Mouse (Mus musculus) kidney, embryonic 14.5 days (tissue): Measurements from ENCODE around the gene Col6a4. TPM values are rescaled to one million over a fixed set of nuclear protein-coding genes. Genes with fewer than 3 reads are reported as not detected.
A peak's percentile ranks its signal among the peaks of the same experiment; 100 is the strongest.

ENCODE experiments used
- ATAC-seq: fragments of 200-750 bp; cut with Nextera tagmentation; 2 replicates; pipeline ENCODE4 v1.8.0; 2017; ENCODE audit warnings: moderate number of reproducible peaks, mild to moderate bottlenecking, moderate TSS enrichment, moderate library complexity; ENCODE audit not compliant: low FRiP score, low TSS enrichment
- H3K27ac ChIP-seq: fragments of 300-500 bp; sonication (generic); 2 replicates; pipeline ENCODE4 v1.5.1; 2014; ENCODE audit warnings: low read depth, mild to moderate bottlenecking, low read length, moderate library complexity, mixed read lengths
- H3K27me3 ChIP-seq: fragments of 300-500 bp; sonication (generic); 2 replicates; pipeline ENCODE4 v1.6.1; 2014; ENCODE audit warnings: mild to moderate bottlenecking, low read length; ENCODE audit not compliant: control insufficient read depth, insufficient read depth
- H3K36me3 ChIP-seq: fragments of 300-500 bp; sonication (generic); 2 replicates; pipeline ENCODE4 v1.6.1; 2014; ENCODE audit warnings: low read length, mixed read lengths; ENCODE audit not compliant: control insufficient read depth, insufficient read depth
- H3K4me1 ChIP-seq: fragments of 300-500 bp; sonication (generic); 2 replicates; pipeline ENCODE4 v1.6.1; 2014; ENCODE audit warnings: low read length, mixed read lengths; ENCODE audit not compliant: control insufficient read depth, insufficient read depth
- H3K4me2 ChIP-seq: fragments of 300-500 bp; sonication (generic); replicated peaks from 2 replicates; pipeline ENCODE4 v1.6.1; 2014; ENCODE audit warnings: low read depth, mild to moderate bottlenecking, low read length
- H3K4me3 ChIP-seq: fragments of 300-500 bp; sonication (generic); 2 replicates; pipeline ENCODE4 v1.5.1; 2014; ENCODE audit warnings: mild to moderate bottlenecking, low read length
- H3K9ac ChIP-seq: fragments of 300-500 bp; sonication (generic); 2 replicates; pipeline ENCODE4 v1.6.1; 2014; ENCODE audit warnings: low read depth, mild to moderate bottlenecking, low read length, moderate library complexity
- H3K9me3 ChIP-seq: fragments of 300-500 bp; sonication (generic); 2 replicates; pipeline ENCODE4 v1.6.1; 2016; ENCODE audit warnings: low read length; ENCODE audit not compliant: control insufficient read depth
- WGBS: fragments of 180-500 bp; shearing (Covaris S2); extraction: QIAGEN DNeasy Blood & Tissue Kit; methylation state at CpG from one replicate; pipeline ENCODE4 v1.1.7; 2014; 5-methylcytosine and 5-hydroxymethylcytosine counted together
- polyA plus RNA-seq: library from polyadenylated mRNA; unstranded; fragments of >200 nt; fragmentation: Nextera tagmentation; extraction: Ambion mirVana; gene quantifications from 2 replicates; pipeline ENCODE4 v1.2.1, GENCODE M21; 2014

Col6a4 gene
- polyA plus RNA-seq, 1 experiment from 2014 or later, result 0.76 TPM

- no peak overlapping the region for H3K9ac ChIP-seq
- no peaks in the 10 kb centered on the region for H3K27me3 ChIP-seq
- WGBS, result 29% methylated on average over 10 of the region's 10 CpGs
- H3K4me1 ChIP-seq, result no peaks in the 10 kb centered on the region
- no peak overlapping the region for H3K27ac ChIP-seq
- H3K36me3 ChIP-seq, result no peaks in the 10 kb centered on the region
- H3K9me3 ChIP-seq, result no peaks in the 10 kb centered on the region
- H3K4me3 ChIP-seq, result no peak overlapping the region
- no peak overlapping the region; the same call in 1 of the 2 replicates for H3K4me2 ChIP-seq
- ATAC-seq, result 0 out of 2 replicates have a peak, but pooled peaks have one; percentile 39
Observed at GRCm38 (mm10) chr9:105984931-105985519, 111.6 kb downstream of the Col6a4 start.

- Histone ChIP-seq H3K27ac (no peak overlapping the region), H3K27me3 (0 out of 2 replicates have a peak, but pooled peaks cover 5% of the 10 kb centered on the region), H3K4me3 (no peak overlapping the region), H3K9me3 (no peaks in the 10 kb centered on the region), H3K4me2 (no peak overlapping the region), H3K4me1 (no peaks in the 10 kb centered on the region), H3K36me3 (no peaks in the 10 kb centered on the region), H3K9ac (no peak overlapping the region)
- no peak for ATAC-seq
- 82% methylated on average over 8 of the region's 8 CpGs for WGBS
Observed at GRCm38 (mm10) chr9:105978479-105978878, 118.1 kb downstream of the Col6a4 start.

DNA sequence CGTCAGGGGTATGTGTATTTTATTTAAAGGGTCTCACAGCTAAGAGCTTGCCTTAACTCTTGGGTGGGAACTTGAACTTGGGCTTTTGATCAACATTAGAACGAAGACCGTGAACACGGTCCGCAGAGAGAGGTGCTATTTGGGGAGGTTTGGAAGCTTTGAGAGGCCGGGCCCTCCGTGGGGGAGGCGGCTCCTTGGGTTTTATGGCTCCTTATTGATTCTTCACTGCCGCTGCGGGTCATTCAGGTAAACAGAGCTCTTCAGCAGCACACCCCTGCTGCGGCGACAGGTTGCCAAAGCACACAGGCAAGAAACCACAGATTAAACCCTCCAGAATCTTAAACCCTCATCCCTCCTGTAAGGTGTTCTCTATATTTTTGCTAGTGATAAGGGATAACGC lies 119.7 kb downstream of the Col6a4 start:
- H3K27ac ChIP-seq, result no peak overlapping the region
- H3K4me3 ChIP-seq, result no peak overlapping the region
- ATAC-seq, result no peak
- H3K36me3 ChIP-seq, result no peaks in the 10 kb centered on the region
- no peaks in the 10 kb centered on the region for H3K9me3 ChIP-seq
- H3K4me1 ChIP-seq, result no peaks in the 10 kb centered on the region
- 0 out of 2 replicates have a peak, but pooled peaks cover 5% of the 10 kb centered on the region for H3K27me3 ChIP-seq
- H3K4me2 ChIP-seq, result no peak overlapping the region
- no peak overlapping the region for H3K9ac ChIP-seq
- WGBS, result 8% methylated on average over 13 of the region's 13 CpGs

GRCm38 (mm10) chr9:105976314-105976713 lies 120.3 kb downstream of the Col6a4 start:
- H3K27ac ChIP-seq, result no peak overlapping the region
- no peak overlapping the region for H3K9ac ChIP-seq
- no peaks in the 10 kb centered on the region for H3K4me1 ChIP-seq
- H3K27me3 ChIP-seq, result 0 out of 2 replicates have a peak, but pooled peaks cover 5% of the 10 kb centered on the region
- H3K9me3 ChIP-seq, result no peaks in the 10 kb centered on the region
- H3K4me3 ChIP-seq, result no peak overlapping the region
- no peak for ATAC-seq
- H3K4me2 ChIP-seq, result no peak overlapping the region
- H3K36me3 ChIP-seq, result no peaks in the 10 kb centered on the region
- 32% methylated on average over 6 of the region's 6 CpGs for WGBS

GRCm38 (mm10) chr9:105973736-105974135 lies 122.8 kb downstream of the Col6a4 start:
- WGBS, result 88% methylated on average over 1 of the region's 1 CpGs

DNA sequence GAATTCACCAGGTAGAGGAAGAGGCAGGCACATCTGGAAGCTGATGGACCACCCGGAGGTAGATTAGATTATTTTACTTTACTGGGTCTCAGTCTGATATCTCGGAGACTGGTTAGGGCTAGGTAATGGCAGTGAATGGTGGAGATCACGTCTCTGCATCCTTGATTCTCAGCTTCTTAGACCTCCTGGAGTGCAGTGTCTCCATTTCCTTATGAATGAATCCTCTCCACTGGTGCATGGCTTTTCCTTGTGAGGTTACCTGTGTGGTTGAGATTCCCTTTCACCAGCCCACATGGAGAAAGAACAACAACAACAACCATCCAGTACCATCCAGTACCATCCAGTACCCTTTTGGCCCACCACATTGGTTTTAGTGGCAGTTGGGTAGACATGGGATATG lies 124.6 kb downstream of the Col6a4 start:
- H3K4me2 ChIP-seq, result no peak overlapping the region
- 91% methylated on average over 3 of the region's 3 CpGs for WGBS
- ATAC-seq, result no peak
- 0 out of 2 replicates have a peak, but pooled peaks cover 5% of the 10 kb centered on the region for H3K27me3 ChIP-seq
- H3K9ac ChIP-seq, result no peak overlapping the region
- no peak overlapping the region for H3K4me3 ChIP-seq
- no peaks in the 10 kb centered on the region for H3K9me3 ChIP-seq
- no peaks in the 10 kb centered on the region for H3K36me3 ChIP-seq
- no peaks in the 10 kb centered on the region for H3K4me1 ChIP-seq
- no peak overlapping the region for H3K27ac ChIP-seq

More at GRCm38 (mm10) chr9:105973736-105974135, 122.8 kb downstream of the Col6a4 start:
- Histone ChIP-seq H3K9ac (no peak overlapping the region), H3K4me1 (no peaks in the 10 kb centered on the region), H3K27ac (no peak overlapping the region), H3K9me3 (no peaks in the 10 kb centered on the region), H3K36me3 (no peaks in the 10 kb centered on the region), H3K27me3 (0 out of 2 replicates have a peak, but pooled peaks cover 5% of the 10 kb centered on the region), H3K4me2 (no peak overlapping the region), H3K4me3 (no peak overlapping the region)
- no peak for ATAC-seq

- H3K4me2 ChIP-seq, result no peak overlapping the region
- no peak overlapping the region for H3K4me3 ChIP-seq
- no peaks in the 10 kb centered on the region for H3K9me3 ChIP-seq
- H3K36me3 ChIP-seq, result no peaks in the 10 kb centered on the region
- 0 out of 2 replicates have a peak, but pooled peaks cover 5% of the 10 kb centered on the region for H3K27me3 ChIP-seq
- WGBS, result 92% methylated on average over 14 of the region's 14 CpGs
- H3K27ac ChIP-seq, result no peak overlapping the region
- no peak for ATAC-seq
- no peaks in the 10 kb centered on the region for H3K4me1 ChIP-seq
- no peak overlapping the region for H3K9ac ChIP-seq
Observed at GRCm38 (mm10) chr9:105971351-105971894, 125.2 kb downstream of the Col6a4 start.

GRCm38 (mm10) chr9:105970901-105971300 lies 125.7 kb downstream of the Col6a4 start:
- Histone ChIP-seq H3K4me1 (no peaks in the 10 kb centered on the region), H3K4me2 (no peak overlapping the region), H3K27me3 (no peaks in the 10 kb centered on the region), H3K9me3 (no peaks in the 10 kb centered on the region), H3K27ac (no peak overlapping the region), H3K36me3 (no peaks in the 10 kb centered on the region), H3K4me3 (no peak overlapping the region), H3K9ac (no peak overlapping the region)
- 81% methylated on average over 5 of the region's 5 CpGs for WGBS
- ATAC-seq, result no peak

GRCm38 (mm10) chr9:105967976-105968375 lies 128.6 kb downstream of the Col6a4 start:
- Histone ChIP-seq H3K9me3 (no peaks in the 10 kb centered on the region), H3K27me3 (no peaks in the 10 kb centered on the region), H3K4me1 (no peaks in the 10 kb centered on the region), H3K4me3 (no peak overlapping the region), H3K27ac (no peak overlapping the region), H3K36me3 (no peaks in the 10 kb centered on the region), H3K9ac (no peak overlapping the region), H3K4me2 (no peak overlapping the region)
- no peak for ATAC-seq
- 76% methylated on average over 5 of the region's 5 CpGs for WGBS
